Mouse (Mus musculus) cerebellum, adult 2 months (tissue): ENCODE measurements at regions not wholly inside any gene's neighbourhood (a gene's known extent, or its start where the extent isn't known, plus 50 kb on each side); places are given as distances from the start of the nearest gene placed in this dataset.

Experiments
- CTCF ChIP-seq: fragments of 200-500 bp; IDR thresholded peaks from 2 replicates; pipeline ENCODE4 v1.5.1; 2011; ENCODE audit warnings: low read depth, mild to moderate bottlenecking, control low read depth, low read length, moderate library complexity, borderline replicate concordance; ENCODE audit not compliant: insufficient read depth
- POLR2A ChIP-seq: fragments of 200-500 bp; IDR thresholded peaks from 2 replicates; pipeline ENCODE4 v1.6.1; 2011; ENCODE audit warnings: low read length, control low read depth, borderline replicate concordance; ENCODE audit not compliant: insufficient read depth

DNA sequence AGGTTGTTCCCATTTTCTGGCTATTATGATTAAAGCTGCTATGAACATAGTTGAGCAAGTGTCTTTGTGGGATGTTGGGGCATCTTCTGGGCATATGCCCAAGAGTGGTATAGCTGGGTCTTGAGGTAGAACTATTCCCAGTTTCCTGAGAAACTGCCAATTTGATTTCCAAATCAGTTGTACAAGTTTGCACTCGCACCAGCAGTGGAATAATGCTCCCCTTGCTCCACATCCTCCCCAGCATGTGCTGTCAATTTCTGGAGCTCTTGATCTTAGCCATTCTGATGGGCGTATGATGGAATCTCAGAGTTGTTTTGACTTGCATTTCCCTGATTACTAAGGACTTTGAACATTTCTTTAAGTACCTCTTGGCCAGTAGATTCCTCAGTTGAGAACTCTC is 57.2 kb upstream of the Otud4 start:
- no peak for TF ChIP-seq CTCF
- TF ChIP-seq POLR2A = no peak
